Mouse (Mus musculus) hindbrain, embryonic 16.5 days (tissue): ENCODE data around the gene Adgrl1. TPM values are rescaled to one million over a fixed set of nuclear protein-coding genes. Genes with fewer than 3 reads are reported as not detected.

Experiments used
- ATAC-seq: fragments of 200-750 bp; cut with Nextera tagmentation; 2 replicates; pipeline ENCODE4 v1.8.0; 2017; ENCODE audit warnings: moderate TSS enrichment, moderate library complexity
- H3K27ac ChIP-seq: fragments of 300-500 bp; sonication (generic); 2 replicates; pipeline ENCODE4 v1.5.1; 2014; ENCODE audit warnings: low read depth, mild to moderate bottlenecking, control low read depth, low read length, moderate library complexity
- H3K27me3 ChIP-seq: fragments of 300-500 bp; sonication (generic); replicated peaks from 2 replicates; pipeline ENCODE4 v1.6.1; 2014; ENCODE audit warnings: low read length; ENCODE audit not compliant: control insufficient read depth, insufficient read depth
- H3K36me3 ChIP-seq: fragments of 300-500 bp; sonication (generic); 2 replicates; pipeline ENCODE4 v1.6.1; 2014; ENCODE audit warnings: mild to moderate bottlenecking, low read length, moderate library complexity, mixed read lengths; ENCODE audit not compliant: control insufficient read depth, insufficient read depth
- H3K4me1 ChIP-seq: fragments of 300-500 bp; sonication (generic); 2 replicates; pipeline ENCODE4 v1.6.1; 2014; ENCODE audit warnings: low read depth, low read length; ENCODE audit not compliant: control insufficient read depth, insufficient read depth
- H3K4me2 ChIP-seq: fragments of 300-500 bp; sonication (generic); 2 replicates; pipeline ENCODE4 v1.6.1; 2014; ENCODE audit warnings: mild to moderate bottlenecking, low read length, control low read depth, moderate library complexity
- H3K4me3 ChIP-seq: fragments of 300-500 bp; sonication (generic); 2 replicates; pipeline ENCODE4 v1.5.1; 2014; ENCODE audit warnings: mild to moderate bottlenecking, low read length, control low read depth, moderate library complexity
- H3K9ac ChIP-seq: fragments of 300-500 bp; sonication (generic); 2 replicates; pipeline ENCODE4 v1.6.1; 2014; ENCODE audit warnings: low read depth, mild to moderate bottlenecking, control low read depth, low read length, moderate library complexity
- H3K9me3 ChIP-seq: fragments of 300-500 bp; sonication (generic); 2 replicates; pipeline ENCODE4 v1.6.1; 2014; ENCODE audit warnings: mild to moderate bottlenecking, low read length, moderate library complexity; ENCODE audit not compliant: control insufficient read depth
- WGBS: fragments of 180-500 bp; shearing (Covaris S2); extraction: QIAGEN DNeasy Blood & Tissue Kit; methylation state at CpG from one replicate; pipeline ENCODE4 v1.1.7; 2014; 5-methylcytosine and 5-hydroxymethylcytosine counted together
- polyA plus RNA-seq: library from polyadenylated mRNA; unstranded; fragments of >200 nt; fragmentation: Nextera tagmentation; extraction: Ambion mirVana; gene quantifications from 2 replicates; pipeline ENCODE4 v1.2.1, GENCODE M21; 2015

Gene Adgrl1
- polyA plus RNA-seq, 1 experiment from 2014 or later, result 53.0 TPM

DNA sequence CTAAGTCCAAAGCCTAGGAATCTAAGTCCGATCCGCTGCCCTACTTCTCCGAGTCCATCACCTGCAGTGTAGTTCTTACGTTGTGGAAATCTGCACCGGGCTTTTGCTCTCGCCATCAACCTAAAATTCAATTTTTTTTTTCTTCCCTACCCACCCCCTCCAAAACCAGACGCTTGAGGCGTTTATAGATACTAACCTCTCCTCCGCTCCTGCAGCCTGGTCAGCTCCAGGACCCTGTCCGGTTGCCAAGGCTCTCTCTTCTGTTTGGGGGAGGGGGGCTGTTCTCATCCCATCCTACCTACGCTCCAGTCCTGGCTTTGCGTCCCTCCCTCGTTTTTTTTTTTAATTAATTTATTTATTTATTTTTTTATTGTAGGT is 931 bp upstream of the Adgrl1 start:
- H3K27ac ChIP-seq, result peak overlapping the region; percentile 100

DNA sequence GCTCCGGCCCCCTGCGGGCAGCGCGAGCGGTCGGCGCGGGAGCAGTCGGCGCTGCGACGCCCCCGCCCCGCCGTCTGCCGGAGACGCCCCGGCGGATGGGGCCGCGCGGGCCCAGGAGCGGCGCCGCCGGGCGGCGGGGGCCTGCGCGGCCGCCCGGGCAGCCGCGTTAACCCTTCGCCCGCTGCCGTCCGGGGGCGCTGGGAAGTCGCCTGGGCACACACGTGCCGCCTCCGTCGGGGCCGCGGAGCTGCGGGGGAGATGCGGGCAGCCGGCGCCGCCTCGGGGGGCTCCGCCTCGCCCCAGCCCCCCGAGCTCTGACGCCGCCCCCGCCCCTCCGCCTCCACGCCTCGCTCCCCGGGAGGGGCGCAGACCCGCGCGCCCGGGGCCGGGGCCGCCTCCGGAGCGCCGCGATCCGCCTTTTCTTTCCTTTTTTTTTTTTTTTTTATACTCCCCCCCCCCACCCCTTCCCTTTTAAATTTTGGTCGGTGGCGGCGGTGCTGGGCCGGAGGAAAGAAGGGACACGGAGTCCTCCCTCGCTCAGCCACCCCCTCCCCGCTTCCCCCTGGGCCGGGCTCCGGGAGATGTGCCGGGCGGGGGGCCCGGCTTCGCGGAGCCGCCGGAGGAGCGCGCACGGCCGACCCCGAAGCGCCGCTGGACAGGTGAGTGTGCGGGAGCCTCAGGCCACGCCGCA is 506 bp downstream of the Adgrl1 start:
- Histone ChIP-seq H3K4me2 (peak overlapping the region; percentile 83), H3K27me3 (no peaks in the 10 kb centered on the region; the same call in 1 of the 2 replicates), H3K4me1 (peaks cover 40% of the 10 kb centered on the region), H3K27ac (peak overlapping the region; percentile 100), H3K4me3 (peak overlapping the region; percentile 93), H3K9me3 (no peaks in the 10 kb centered on the region), H3K36me3 (no peaks in the 10 kb centered on the region), H3K9ac (peak overlapping the region; percentile 98)
- no peak for ATAC-seq
- under 1% methylated on average over 63 of the region's 100 CpGs for WGBS

More for the DNA sequence above, 931 bp upstream of the Adgrl1 start:
- Histone ChIP-seq H3K4me3 (peak overlapping the region; percentile 93), H3K36me3 (no peaks in the 10 kb centered on the region), H3K4me1 (peaks cover 36% of the 10 kb centered on the region), H3K9me3 (no peaks in the 10 kb centered on the region), H3K4me2 (peak overlapping the region; percentile 83), H3K9ac (peak overlapping the region; percentile 98), H3K27me3 (peaks cover 3% of the 10 kb centered on the region)
- peak; percentile 37 for ATAC-seq
- 0% methylated on average over 13 of the region's 13 CpGs for WGBS

DNA sequence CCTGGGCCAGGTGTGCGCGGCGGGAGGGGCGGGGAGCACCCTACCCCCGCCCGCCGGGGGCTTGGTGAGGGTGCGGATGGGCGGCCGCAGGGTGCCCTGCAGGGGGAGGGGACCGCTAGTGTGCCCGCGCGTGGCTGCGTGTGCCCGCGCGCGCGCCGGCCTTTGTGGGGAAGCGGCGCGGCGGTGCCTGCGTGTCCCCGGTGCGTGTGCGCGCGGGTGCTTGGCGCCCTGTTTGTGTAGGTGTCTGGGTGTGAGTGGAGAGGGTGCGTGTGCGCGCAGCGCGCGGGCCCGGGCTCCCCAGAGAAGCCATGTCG is 1.0 kb downstream of the Adgrl1 start:
- peaks cover 40% of the 10 kb centered on the region for H3K4me1 ChIP-seq
- peak overlapping the region; percentile 98 for H3K9ac ChIP-seq
- peak overlapping the region; percentile 83 for H3K4me2 ChIP-seq
- under 1% methylated on average over 36 of the region's 40 CpGs for WGBS
- H3K27ac ChIP-seq, result peak overlapping the region; percentile 100
- H3K4me3 ChIP-seq, result peak overlapping the region; percentile 93
- no peaks in the 10 kb centered on the region for H3K36me3 ChIP-seq
- no peaks in the 10 kb centered on the region for H3K9me3 ChIP-seq
- H3K27me3 ChIP-seq, result no peaks in the 10 kb centered on the region
- ATAC-seq, result no peak

DNA sequence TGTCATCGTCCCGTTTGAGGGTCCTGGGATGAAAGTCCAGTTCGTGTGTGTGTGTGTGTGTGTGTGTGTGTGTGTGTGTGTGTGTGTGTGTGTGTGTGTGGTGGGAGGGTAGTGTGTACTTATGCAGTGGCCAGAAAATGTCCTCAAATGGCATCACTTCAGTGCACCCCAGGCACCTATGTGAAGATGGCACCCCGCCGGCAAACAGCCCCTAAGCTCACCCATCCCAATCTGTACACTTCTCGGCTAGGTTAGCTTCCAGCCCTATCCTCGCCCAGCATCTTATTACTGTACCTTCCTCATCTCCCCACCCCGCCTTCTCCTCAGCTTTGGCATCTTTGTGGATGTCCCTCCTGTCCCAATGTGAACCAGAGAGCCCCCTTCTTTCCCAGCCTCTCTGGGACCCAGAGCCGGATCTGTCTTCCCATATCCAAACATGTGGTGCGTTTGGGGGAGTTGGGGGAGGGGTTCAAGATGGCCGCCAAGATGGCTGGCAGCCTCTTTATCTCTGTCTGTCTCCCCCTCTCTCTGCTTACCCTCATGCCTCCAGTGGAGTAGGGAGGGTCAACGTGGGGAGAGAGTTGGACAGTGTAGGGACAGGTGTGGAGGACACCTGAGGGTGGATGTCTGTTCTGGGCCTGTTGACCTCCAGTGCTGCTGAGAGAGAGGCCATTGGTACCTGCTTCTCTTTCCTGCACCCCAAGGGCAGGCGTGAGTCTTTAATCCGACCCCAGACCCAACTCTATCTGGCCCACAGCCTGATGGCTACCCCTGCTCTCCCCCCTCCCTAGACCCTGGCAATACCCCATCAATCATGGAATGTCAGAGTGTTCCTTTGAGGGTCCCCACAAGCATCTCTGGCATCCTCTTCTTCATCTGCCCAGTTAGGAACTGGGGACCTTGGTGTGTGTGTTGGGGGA is 1.9 kb downstream of the Adgrl1 start:
- peak overlapping the region; percentile 83 for H3K4me2 ChIP-seq
- no peak for ATAC-seq
- H3K27ac ChIP-seq, result peak overlapping the region; percentile 100
- H3K27me3 ChIP-seq, result no peaks in the 10 kb centered on the region
- H3K4me1 ChIP-seq, result peaks cover 40% of the 10 kb centered on the region
- H3K9me3 ChIP-seq, result no peaks in the 10 kb centered on the region
- H3K9ac ChIP-seq, result peak overlapping the region; percentile 98
- H3K36me3 ChIP-seq, result no peaks in the 10 kb centered on the region
- 11% methylated on average over 12 of the region's 14 CpGs for WGBS
- peak overlapping the region; percentile 93 for H3K4me3 ChIP-seq

DNA sequence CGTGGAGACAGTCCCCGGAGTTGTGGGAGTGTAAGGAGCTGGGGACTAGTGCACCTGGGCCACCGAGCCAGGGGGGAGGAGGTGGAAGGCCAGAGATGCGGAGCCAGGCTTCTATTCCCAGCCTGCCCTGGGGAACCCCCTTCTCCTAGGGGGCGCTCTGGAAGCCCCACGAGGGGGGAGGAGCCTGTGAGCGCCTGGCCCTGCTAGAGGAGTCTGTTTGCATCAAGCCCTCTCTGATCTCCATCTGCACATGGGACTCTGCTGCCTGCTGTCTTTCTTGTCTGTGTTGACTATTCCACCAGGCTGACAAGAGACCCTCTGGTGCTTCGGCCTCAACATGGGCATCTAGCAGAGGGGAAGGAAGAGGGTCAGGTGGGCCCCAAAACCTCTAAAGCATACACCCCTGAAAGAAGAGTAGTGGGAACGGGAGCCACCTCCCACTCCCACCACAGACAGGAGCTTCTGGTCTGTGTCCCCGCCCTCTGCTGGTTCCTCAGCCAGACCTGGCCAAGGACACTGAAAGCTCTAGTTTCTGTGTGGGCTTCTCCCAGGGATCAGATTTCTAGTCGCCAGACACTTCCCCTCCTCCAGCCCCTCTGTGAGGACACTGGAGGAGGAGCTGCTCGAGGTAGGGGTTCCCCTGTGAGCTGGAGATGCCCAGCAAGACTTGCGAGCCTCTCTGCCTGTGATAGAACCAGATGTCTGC is 3.2 kb downstream of the Adgrl1 start:
- Histone ChIP-seq H3K4me3 (peak overlapping the region; percentile 93), H3K4me2 (peak overlapping the region; percentile 83), H3K4me1 (peaks cover 38% of the 10 kb centered on the region), H3K27me3 (no peaks in the 10 kb centered on the region), H3K27ac (no peak overlapping the region), H3K9me3 (no peaks in the 10 kb centered on the region), H3K9ac (peak overlapping the region; percentile 49), H3K36me3 (no peaks in the 10 kb centered on the region)
- WGBS, result 9% methylated on average over 11 of the region's 13 CpGs
- no peak for ATAC-seq

DNA sequence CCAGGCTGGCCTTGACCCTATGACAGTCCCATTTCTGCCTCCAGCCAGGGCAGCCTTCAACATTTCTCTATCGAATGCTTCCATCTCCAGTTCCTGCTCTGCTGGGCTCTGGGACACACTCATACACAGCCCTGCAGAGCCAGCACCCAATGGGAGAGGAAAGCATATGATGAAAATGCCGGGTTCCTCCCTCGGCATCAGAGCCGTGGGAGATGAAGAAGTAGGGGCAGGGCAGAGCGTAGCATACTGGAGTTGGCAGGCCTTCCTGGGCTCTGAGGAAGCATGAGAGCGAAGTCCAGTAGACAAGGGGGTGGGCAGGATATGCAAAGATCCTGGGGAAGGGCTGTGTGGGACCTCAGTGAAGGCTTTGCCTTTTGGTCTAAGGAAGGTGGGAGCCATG is 8.7 kb downstream of the Adgrl1 start:
- Histone ChIP-seq H3K9ac (no peak overlapping the region), H3K4me1 (peaks cover 30% of the 10 kb centered on the region), H3K4me2 (no peak overlapping the region), H3K9me3 (no peaks in the 10 kb centered on the region), H3K27ac (no peak overlapping the region), H3K36me3 (no peaks in the 10 kb centered on the region), H3K27me3 (no peaks in the 10 kb centered on the region), H3K4me3 (no peak overlapping the region)
- WGBS, result 72% methylated on average over 6 of the region's 6 CpGs
- ATAC-seq, result no peak

DNA sequence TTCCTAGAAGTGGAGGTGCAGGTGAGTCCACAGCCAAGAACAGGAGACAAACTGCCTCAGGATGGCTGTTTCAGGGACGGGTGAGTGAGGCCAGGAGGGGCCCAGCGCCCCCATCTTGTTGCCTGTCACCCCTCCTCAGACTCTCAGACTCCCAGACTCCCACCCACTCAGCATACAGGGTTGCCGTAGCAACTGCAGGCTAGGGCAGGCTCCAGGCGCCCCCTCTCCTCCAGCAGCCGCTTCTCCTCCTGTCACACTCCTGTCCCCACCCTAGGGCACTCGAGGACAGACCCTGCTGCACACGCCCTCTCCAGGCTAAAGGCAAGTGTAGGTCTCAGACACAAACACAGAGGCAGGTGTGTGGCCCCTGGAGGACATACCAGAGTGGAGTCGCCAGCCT is 9.4 kb downstream of the Adgrl1 start:
- 40% methylated on average over 8 of the region's 8 CpGs for WGBS
- H3K4me1 ChIP-seq, result peaks cover 24% of the 10 kb centered on the region
- H3K9ac ChIP-seq, result no peak overlapping the region
- H3K4me3 ChIP-seq, result no peak overlapping the region
- no peaks in the 10 kb centered on the region for H3K27me3 ChIP-seq
- no peak overlapping the region for H3K27ac ChIP-seq
- ATAC-seq, result 0 out of 2 replicates have a peak, but pooled peaks have one; percentile 9
- H3K36me3 ChIP-seq, result no peaks in the 10 kb centered on the region
- H3K4me2 ChIP-seq, result no peak overlapping the region
- no peaks in the 10 kb centered on the region for H3K9me3 ChIP-seq

DNA sequence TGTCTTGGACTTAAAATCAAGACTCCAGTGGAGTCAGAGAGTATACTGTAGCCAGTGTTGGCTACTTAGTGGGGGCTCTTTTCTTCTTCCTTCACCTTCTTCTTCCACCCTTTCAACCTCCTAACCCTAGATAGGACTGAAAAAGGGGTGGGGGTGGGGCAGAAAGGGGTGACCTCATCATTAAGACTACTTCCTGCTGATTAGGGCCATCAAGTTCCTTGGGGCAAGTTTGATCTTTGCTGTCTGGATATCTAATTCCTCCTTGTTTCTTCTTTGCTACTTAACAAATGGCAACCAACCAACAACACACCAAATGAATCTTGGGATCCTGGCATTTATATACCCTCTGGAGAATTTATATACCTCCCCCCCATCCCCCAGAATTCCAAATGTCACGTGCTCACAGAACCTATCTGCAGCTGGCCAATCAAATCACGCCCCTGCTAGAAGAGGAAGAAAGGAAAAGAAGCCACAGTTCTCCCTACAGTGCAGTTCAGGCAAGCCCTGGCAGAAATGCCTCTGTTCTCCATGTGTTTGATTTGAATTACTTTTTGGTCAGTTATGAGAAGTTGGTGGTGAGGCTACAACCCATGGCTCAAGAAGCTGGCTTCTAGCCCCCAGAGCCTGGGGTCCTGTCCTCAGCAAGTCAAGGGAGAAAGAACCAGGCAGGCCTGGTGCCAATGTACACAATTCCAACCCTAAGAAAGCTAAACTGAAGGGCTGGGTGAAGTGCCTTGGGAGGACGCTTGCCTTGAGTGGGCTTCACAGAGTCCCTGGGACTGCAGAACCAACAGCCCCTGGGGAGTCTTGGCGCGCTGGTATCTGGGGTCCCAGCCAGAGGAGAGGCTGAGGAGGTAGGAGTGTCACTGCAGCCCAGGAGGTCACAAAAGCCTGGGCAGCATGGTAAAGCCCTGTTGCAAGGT is 12.2 kb downstream of the Adgrl1 start:
- Histone ChIP-seq H3K4me3 (no peak overlapping the region), H3K9ac (no peak overlapping the region), H3K27me3 (no peaks in the 10 kb centered on the region), H3K9me3 (no peaks in the 10 kb centered on the region), H3K4me2 (no peak overlapping the region), H3K4me1 (peaks cover 37% of the 10 kb centered on the region), H3K36me3 (no peaks in the 10 kb centered on the region), H3K27ac (no peak overlapping the region)
- 79% methylated on average over 5 of the region's 5 CpGs for WGBS
- ATAC-seq, result no peak
